Mouse (Mus musculus) cortical plate, adult 2 months (tissue): ENCODE data around the gene Uhmk1.

Experiments
- CTCF ChIP-seq: fragments of 200-500 bp; IDR thresholded peaks from 2 replicates; pipeline ENCODE4 v1.5.1; 2011; ENCODE audit warnings: mild to moderate bottlenecking, control low read depth, low read length; ENCODE audit not compliant: insufficient read depth; ENCODE audit errors: extremely low read depth
- POLR2A ChIP-seq: fragments of 200-500 bp; IDR thresholded peaks from 2 replicates; pipeline ENCODE4 v1.6.1; 2011; ENCODE audit warnings: mild to moderate bottlenecking, low read length, control low read depth; ENCODE audit not compliant: insufficient read depth; ENCODE audit errors: extremely low read depth

GRCm38 (mm10) chr1:170167781-170168180 is 47.4 kb downstream of the Uhmk1 start:
- TF ChIP-seq POLR2A: no peak
- no peak for TF ChIP-seq CTCF
